Mouse (Mus musculus): ENCODE measurements around the gene C1qtnf1.

The C1qtnf1 gene

DNA sequence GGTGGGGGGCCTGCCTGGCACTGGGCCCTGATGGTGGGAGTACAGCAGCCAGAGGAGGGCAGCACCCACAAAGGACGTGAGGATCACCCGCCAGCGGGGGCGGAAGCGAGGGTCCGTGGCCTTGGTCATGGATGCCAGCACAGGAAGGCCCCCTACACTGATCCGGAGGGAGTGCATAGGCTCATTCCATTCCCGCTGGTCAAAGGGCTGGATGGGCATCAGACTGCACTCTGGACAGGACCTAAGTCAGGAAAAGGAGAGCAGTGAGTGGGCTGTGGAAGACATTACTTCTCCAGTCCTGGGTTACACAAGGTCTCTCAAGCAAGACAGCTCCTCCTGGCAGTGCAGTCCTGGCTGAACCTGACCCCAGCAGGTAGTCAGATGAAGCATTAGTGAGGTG lies 16.7 kb upstream of the C1qtnf1 start:
- DNase-seq: no peak

DNA sequence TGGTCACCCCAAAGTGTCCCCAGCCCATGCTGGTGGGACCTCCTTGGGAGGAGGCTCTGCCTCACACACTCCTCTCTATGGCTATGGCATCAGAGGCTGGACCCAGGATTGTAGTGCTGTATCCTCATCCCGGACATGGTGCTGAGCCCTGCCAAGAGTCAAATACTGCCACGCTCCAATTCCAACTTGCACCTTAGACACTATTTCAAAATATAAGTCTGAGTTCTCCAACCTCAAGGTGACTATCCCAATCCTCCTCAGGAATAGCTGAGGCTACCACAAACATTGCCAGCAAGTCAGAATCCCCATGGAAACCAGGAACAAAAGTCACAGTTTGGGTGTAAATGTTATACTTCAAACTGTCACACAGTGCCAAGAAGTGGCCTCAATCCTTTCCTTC lies 15.4 kb upstream of the C1qtnf1 start:
- DNase-seq: no peak

DNA sequence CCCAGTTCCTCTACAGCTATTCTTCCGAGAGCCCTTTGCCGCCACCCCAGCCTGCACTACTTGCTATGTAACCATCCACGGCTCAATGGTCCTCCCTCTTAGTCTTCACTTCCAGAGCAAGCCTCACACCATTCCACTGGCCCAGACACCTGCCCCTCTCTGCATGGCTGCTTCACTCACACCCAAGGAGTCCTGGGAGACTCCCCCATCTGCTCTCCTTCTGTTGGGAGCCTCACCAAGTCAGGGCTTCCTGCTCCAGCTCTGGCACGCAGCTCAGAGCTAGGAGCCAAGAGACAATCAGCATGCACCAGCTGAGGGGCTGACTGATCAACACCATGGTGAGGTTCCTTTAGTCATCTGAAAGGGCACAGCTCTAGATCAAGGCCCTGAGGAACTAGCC lies 14.9 kb upstream of the C1qtnf1 start:
- peak; percentile 95 for DNase-seq

DNA sequence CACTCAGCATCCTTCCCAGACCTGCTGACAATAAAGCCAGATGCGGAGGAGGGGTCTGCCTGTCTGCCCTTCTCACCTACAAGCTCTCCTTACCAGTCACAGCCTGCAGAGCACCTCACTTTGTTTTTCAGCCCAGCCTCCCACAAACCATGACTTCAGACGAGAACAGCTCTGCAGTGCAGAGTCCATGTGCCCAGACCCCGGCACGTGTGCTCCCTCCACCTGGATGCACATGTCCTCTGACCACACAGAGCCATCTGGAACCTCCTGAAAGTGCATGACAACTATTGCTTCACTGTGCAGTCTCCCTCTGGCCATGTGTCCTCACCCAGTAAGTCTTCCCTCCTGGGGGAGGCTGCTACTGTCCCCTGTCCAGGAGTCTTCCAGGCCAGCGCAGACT lies 13.7 kb upstream of the C1qtnf1 start:
- no peak for DNase-seq

DNA sequence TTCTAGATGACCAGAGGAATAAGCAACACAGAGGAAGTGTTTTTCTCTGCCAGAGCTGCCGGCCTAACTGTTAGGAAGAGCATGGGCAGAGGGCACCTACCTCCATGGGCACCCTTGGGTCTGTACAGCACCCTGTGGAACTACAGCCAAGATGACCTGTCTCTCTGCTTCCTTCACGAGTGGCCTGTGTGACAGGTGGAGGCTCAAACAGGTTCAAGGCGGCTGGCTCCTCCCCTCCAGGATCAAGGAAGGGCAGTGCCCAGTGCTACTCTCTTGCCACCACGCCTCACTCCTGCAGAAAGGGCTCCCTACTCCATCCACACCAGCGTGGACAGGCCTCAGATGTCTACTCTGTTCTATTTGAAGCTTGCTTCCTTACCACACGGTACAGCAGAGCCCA lies 12.4 kb upstream of the C1qtnf1 start:
- no peak for DNase-seq

DNA sequence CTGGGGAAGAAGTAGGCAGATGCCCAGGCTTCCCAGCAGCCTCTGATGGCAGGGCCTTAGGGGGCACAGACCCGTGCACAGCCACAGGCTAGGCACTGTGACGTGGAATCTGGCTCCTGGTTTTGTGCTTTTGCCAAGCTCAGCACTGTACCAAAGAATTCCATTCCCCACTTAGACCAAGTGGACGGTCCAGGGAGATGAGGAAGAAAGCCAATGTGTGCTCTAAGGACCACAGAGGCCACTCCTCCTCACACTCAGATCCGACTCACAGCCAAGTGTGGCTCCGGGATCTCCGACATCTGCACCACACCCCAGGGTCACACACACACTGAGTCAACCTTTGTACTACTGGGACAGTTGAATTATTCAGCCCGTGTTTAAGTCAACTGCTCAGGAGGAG lies 12.0 kb upstream of the C1qtnf1 start:
- DNase-seq: peak; percentile 94

DNA sequence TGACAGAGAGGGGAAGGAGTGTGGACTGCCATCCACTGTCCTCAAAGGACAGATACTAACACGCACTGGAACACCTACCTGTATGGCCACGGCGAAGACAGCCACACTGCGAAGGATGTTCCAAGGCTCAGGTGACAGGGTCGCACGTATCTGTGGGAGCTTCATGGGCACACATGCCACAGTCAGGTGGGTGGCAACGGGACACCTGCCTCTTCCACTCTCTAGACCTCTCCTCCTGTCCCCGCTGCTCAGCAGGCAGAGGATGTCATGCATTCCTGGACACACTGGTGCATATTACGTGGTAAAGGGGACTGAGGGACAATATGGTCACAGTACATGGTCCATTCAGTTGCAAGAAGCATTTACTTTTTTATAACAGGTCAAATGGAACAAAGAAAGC lies 10.5 kb upstream of the C1qtnf1 start:
- DNase-seq: peak; percentile 93

DNA sequence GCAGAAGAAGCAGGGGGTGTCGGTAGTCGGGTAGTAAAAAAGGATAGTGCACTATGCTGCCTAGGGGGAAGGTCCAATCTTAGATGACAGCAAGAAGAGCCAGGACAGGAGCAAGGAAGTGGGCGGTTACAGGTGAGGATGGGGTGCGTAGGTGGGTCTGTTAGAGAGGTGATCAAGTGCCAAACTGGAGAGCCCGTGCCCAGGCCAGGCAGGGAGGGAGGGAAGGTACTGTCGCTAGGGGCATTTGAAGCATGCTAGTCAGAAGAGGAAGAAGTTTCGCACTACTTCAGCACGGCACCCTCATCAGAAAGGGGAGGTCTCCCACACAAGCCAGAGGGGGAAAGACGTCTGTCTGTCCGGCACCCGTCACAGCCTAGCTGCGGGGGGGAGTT lies 9.6 kb upstream of the C1qtnf1 start:
- DNase-seq: no peak

DNA sequence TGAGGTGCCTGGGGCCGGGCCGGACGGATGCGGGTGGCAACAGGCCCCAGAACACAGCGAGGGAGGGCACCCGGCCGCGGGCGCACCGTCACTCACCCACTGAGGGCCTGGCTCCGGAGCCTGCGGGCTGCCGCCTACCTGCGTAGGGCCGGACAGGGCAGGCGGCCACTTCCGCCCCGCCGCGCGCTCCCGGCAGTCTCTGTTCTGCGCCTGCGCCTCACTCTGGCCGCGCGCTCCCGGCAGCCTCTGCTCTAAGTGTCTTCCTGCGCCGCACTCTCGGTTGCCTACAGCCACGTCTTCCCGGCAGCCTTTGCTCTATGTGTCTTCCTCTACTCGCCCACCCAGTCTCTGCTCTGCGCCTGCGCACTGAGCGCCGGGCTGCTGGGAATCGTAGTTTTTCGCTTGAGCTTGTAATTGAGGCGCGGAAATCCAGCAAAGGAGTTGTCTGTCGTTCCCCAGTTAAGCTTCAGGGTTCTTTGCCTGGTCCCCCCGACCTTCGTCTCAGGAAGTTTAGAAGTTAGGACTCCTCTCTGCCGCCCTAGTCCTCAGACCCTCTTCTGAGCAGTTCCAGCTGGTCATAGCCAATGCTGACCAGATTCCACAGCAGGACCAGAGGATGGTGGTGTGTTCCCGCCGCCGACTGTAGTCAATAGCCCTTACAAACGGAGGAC lies 9.0 kb upstream of the C1qtnf1 start, which contains the start of gene Cant1:
Cant1 (minus strand) TSS at position 253 of the 671 bp plus-strand sequence.
- DNase-seq: peak; percentile 100

DNA sequence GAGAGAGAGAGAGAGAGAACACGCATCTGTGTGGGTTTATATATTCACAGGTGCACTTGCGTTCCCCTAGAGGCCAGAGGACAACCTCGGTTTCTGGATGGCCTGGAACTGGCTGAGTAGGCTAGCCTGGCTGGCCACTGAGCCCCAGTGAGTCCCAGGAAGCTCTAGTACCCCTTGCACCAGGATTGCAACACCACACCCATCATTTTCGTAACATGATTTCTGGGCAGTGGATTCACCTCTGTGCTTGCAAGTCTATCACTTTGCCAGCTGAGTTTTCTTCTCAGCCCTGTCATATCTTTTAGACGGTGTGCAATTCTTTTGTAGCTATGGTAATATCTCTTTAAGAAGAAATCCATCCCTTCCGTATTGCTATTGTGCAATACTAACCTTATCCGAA lies 7.7 kb upstream of the C1qtnf1 start:
- DNase-seq: no peak

DNA sequence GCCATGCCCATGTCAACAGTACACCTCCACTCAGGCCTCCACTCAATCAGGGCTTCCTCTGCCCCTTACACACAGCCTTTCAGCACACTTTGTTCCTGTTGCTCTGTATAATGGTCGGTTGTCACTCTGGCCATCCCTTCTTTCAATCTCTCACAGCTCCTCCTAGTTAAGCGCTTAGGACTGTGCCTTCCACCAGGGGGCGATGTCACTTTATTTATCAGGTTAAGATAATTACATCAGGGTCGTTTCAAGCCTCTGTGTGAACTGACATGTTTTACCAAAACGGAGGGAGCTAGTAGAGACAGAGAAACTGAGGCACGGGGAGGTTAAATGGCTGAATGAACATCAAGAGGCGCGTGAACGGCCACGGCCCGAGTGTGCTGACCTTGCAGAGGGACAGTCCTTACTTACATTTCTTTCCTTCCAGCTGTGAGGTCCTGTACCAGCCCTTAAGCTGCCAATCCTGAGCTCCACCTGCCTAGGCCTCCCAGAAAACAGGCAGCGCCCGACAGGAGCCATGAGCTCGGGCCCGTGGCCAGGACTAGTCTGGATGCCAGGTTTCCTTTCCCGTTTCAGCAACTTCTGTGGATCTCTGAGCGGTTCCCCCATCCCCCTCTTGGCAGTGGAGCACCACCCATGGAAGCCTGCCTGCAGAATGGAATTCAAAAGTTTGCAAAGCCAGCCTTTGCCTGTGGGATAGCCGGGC lies 4.6 kb upstream of the C1qtnf1 start:
- DNase-seq: peak; percentile 98

DNA sequence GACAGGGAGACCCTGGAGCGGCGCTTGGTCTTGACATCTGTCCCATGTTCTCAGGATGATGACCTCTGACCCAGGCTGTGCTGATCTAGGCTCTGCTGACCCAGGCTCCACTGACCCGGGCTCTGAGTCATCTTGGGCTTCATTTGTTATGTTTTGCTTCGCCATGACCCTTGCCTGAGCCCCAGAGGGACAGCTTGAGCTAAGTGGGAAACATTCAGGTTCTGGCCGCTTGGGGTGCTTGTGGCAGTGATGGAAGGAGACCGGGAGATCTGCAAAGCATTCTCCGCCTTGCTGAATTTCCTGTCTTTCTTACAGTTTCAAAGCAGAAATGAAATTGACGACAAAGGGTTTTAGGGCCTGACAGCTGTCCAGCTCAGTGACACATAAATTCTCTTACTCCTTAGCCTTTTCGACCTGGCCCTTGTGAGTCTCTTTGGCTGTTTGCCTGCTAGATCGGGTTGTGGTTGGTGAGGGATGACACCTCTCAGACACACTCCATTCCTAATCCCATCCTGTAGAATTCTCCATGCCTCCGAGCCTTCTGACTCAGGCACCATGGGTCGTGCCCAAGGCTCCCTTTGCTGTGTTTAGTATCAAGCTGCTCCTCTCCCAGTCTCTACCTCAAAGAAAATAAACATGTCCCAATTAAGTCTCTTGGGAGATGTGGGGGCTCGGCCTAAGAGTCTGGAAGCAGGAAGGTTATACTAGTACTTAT lies 3.2 kb upstream of the C1qtnf1 start:
- peak; percentile 97 for DNase-seq

DNA sequence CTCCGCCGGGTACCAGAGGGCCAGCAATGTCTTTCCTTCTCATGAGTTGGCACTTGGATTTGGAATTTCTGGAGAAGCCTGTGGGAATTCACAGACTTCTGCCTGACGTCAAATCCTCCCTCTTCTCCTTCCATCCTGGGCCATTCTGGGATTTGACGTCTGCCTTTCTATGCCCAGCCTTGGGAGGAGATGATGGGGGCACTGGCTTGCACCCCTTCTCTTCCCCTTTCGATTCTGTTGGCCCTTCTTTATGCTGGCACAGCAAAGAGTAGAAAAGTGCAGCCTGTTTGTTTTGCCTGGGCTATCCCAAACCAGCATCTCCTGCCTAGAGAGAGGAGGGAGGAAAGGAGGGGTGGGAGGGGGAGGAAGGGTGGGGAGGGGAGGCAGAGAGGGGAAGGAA lies 1.2 kb upstream of the C1qtnf1 start:
- peak; percentile 92 for DNase-seq

DNA sequence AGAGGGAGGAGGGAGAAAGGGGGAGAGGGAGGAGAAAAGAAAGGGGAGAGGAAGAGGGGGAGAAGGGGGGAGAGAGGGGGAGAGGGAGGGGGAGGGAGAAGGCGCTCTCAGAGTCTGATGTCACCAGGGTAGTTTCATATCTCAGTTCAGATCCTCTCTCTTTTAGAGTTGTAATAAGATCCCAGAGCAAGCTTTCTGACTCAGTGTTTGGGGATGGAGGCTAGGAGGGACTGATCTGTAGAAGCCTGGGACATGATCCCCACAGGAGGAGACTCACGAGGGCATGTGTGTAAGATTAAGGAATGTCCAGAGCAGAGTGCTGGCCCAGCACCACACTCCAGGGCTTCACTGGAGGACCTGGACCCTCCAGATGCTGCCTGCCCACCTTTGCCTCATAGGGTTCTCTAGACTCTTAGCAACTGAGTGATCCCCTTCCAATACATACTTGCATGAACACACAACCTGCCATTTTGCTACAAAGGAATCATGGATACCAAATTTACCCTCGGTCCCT lies 680 bp upstream of the C1qtnf1 start:
- DNase-seq: peak; percentile 92

DNA sequence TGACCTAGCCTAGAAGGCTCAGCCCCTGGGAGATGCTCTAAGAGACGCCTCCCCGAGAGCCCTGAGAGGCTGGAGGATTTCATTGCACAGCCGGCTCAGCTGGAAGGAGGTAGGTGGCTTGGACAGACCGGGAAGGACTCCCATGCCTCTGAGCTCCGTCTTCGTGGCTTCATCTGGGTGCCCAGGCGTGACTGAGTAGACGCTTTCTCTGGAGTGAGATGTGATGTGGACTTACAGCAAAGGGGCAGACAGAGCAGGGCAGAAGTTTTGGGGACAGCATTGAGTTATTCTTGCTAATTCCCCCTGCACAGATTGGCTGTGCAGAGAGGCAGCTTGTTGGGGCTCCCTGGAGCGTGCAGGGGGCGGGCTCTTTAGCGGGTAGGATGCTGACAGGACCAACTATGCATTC lies 461 bp downstream of the C1qtnf1 start:
- DNase-seq: peak; percentile 98

DNA sequence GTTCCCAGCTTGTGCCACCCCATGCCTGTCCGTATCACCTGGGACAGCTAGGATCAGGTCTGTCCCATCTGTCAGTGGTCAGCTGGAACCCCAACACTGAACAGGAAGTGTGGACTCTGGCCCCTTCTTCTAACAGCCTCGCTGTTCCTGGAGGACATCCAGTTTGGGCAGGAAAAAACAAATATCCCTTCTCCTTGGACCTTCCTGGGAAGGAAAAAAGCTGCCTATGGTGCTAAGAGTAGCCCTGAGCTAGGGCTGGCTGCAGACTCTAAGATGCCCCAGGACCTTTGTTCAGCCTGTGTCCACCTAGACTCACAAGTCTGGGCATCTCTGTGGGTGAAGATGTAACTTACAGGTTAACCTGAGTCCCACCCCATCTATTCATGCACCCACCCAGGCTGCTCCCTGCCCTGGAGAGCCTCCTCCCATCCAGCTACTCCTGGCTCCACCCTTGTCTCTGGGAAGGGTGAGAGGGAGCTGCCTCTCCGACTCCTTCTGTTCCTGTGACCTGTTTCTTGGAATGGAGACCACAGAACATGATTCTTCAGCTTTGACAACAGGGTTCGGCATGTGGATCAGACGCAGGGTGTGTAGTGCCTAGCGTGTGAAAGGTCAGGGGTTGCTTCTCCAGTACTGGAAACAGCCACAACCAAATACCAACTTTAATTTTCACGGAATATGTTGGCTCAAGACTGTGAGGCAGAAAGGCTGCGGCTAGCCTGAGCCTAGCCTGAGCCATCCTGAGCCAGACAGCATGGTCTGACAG lies 1.1 kb downstream of the C1qtnf1 start:
- DNase-seq: peak; percentile 97

DNA sequence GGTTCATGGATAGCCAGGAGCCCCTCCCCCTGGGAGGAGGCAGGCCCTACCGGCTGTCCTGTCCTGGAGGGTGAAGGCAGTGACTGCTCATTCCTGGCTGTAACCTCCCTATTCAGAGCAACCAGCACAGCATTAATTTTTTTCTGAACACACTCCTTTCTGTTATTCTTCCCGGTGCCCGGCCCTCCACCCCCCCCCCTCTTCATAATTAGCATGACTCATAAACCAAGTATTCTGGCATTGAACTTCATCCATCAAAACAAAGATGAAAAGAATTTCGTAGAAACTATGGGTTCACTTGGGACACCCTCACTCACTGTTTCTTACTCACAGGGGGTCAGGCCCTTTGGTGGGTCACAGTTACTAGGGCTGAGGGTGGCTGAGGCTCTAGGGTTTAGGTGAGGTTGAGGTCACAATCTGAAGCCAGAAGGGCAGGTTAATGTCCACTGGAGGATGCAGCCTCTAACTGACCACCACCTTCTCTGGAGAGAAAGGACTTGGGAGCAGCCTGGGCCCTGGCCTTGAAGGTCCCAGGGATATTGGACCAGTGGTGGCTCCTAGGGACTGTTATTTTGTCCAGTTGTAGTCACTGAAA lies 2.4 kb downstream of the C1qtnf1 start:
- DNase-seq: peak; percentile 94

DNA sequence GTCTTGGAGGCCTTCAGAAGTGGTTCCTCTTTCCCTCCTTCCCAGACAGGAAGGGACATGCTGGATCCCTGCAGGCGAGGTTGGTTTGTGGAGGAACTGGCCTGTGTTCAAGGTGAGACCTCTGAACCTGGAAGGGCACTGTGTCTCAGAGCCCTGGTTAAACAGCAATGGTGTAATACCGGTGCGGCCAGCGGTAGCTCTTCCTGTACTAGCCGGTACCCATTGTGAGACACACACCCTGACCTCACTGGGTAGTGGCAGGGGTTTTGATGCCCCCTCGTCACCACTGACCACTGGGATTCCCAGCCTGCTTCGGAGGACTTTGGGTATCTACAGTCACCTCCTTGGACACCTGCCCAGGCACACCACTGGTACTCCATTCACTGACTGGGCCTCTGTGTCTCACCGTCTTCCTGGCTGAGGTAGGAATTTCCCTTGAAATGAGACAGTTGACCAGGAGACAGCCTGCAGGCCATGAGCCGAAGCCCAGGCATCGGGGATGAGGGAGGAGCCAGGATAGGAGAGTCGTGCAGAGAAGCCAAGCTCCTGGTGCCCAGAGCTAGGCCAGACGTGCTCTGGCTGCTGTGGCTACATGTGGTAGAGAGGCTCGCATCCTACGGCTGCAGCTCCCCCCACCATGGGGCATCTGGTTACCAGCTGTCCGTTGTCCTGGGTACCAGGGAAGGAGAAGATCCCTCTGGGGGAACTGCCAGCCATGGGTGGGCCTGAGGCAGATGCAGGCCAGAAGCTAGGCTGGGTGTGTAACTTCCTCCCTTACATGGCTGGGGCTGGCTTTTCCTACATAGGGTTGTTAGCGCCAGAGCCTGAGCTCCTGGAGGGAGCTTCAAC lies 3.3 kb downstream of the C1qtnf1 start:
- DNase-seq: peak; percentile 96

DNA sequence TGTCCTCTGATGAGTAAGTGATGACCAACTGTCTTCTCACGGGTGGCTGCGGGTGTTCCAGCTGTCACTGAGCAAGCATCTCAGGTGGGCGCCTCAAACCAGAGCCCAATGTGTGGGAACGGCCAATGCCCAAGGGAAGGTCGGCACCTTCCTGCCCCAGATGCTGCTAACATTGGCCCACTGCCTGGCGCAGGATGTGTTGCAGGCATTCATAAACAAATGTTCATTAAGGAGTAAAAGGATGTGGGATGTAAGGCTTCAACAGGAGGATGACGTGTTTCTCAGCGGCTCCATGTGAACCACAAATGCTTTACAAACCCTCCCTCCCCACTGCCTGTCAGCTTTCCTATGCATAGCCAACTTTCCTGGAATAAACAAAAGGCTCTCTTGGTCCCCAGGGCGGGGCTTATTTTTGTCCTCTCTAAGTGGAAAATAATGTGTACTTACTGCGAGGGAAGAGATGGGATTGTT lies 5.4 kb downstream of the C1qtnf1 start:
- DNase-seq: peak; percentile 97

DNA sequence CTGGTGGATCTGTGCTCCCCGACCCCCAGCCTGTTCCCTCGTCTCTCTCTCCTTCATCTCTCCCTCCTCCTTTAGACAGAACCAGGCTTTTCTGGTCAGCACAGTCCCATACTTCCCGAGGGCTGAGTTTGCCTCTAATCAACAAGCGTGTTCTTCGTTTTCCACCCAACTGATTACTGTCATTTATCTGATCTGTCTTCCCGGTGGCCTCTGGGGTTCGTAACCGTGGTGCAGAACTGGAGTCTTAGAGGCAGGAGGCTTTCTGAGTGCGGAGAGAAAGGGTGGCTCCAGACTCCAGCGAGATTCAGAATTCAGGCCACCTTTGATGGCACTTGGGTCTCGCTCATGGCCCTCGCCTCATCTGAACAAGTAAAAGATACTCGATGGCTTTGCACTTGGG lies 6.1 kb downstream of the C1qtnf1 start:
- DNase-seq: no peak

DNA sequence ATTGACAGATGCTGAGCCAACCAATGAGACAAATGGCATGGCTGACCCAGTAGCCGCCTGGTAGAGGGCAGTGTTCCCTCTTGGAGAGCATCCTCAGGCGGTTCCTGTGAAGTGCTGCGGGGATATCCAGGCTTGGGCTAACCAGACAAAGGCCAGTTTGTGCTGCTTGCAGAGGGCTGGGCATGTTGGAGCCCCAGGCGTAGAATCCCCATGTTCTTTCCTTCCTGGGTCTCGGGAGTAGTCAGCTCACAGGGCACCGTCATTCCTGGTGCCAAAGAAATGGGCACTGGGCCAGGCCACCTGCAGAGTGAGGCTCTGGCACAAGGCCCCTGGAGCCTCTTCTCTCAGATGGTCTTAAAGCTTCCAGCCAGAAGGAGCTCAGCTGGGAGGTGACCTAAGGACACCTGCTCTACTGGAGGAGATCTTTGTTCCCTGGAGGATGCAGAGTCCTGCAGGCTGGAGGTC lies 8.5 kb downstream of the C1qtnf1 start:
- peak; percentile 93 for DNase-seq

All from heart, adult 11 months (tissue).